Mouse (Mus musculus) frontal cortex, postnatal 25 days (tissue): ENCODE measurements around the gene Cyp4f37.
A peak's percentile ranks its signal among the peaks of the same experiment; 100 is the strongest.

Experiments
- DNase-seq, 2 experiments: peaks; one replicate each; pipeline ENCODE4 v3.0.0; 2022; ENCODE audit warnings: low spot score in 2 of 2

The Cyp4f37 gene

DNA sequence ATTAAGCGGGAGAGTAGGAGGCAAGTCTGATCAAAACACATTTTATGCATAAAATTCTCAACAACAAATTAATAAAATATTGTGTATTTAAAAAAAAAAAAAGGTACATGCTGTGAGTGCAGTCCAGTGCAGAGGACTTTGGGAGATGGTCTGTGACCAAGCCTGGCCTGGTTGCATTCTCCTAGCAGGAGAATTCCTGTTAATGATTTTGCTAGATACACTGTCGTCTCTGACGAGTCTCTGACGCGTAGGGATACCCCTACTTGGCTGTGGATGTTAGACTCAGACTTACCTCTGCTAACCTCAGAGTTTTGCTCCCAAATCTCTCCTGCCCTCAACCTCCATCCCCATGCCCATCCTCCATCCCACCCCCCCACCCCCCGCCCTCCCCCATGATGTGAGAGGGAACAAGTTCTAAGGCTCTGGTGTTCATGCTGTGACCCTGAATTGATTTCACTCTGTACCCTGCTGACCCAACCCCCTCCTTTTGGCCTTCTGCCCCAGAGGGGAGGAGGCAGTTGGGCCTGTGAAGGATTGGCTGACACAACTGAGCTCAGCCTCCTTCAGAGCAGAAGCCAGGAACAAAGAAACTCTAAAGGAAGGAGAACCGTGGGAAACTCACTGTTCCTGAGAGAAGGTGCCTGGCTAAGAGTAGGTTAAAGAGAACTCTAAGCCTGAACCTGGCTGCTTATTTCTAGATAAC lies 64.1 kb downstream of the Cyp4f37 start, which contains the start of gene Cyp4f15:
Gene Cyp4f15, plus strand, starts transcription at position 580 of the 703 bp plus-strand sequence.
- peak in 1 of 2 experiments; percentile 25 for DNase-seq
